Mouse (Mus musculus) ovary, postnatal 36 days (tissue): Measurements from ENCODE around the gene Adamtsl5.

Experiments used
- DNase-seq: peaks from one replicate; pipeline ENCODE4 v3.0.0; 2022; ENCODE audit warnings: low spot score, mixed read lengths

Gene Adamtsl5

DNA sequence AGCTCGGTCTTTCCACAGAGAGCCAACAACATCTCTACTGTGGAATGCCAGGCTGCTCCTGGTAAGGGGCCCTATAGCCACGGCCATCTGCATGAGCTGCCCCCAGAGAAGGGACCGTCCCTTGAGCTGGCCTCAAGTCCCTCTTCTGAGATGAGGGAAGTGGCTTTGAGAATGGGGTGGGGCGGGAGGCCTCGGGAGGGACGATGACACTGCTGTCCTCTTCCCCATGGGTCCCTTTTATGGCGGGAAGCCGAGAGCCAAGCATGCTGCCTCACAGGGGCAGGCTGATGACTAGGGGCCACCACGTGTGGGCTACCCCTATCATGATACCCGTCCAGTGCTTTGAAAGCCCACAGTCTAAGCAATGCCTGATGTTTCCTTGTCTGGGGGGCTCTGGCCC, 31.2 kb downstream of the Adamtsl5 start:
- DNase-seq, result no peak

DNA sequence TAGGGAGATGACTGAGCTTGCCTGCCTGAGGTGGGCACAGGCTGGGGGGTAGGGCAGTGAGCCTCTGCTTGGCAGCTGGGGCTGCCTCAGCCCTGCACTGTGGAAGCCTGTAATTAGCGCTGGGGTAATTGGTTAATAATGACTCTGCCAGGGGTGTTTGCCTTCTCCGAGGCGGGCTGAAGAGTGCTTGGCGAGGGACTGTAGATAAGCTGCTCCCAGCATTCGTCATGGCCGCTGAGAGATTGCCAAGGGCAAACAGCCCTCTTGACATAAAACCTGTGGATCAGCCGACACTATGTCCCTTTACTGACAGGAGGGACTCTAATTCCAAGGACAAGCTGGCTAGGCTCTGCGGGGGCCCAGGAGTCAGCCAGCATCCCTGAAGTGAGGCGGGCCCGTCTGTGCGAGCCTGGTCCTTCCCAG, 31.8 kb downstream of the Adamtsl5 start:
- no peak for DNase-seq

DNA sequence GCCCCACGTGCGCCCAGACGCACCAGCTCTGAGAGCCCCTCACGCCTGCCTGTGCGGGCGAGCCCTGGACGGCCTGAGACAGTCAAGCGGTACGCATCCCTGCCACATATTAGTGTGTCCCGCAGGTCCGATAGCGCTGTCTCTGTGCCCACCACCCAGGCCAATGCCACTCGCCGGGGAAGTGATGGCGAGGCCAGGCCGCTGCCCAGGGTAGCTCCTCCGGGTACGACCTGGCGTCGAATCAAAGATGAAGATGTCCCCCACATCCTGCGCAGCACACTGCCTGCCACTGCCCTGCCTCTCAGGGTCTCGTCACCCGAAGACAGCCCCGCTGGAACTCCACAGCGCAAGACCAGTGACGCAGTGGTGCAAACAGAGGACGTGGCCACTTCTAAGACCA, 32.9 kb downstream of the Adamtsl5 start:
- DNase-seq, result no peak

DNA sequence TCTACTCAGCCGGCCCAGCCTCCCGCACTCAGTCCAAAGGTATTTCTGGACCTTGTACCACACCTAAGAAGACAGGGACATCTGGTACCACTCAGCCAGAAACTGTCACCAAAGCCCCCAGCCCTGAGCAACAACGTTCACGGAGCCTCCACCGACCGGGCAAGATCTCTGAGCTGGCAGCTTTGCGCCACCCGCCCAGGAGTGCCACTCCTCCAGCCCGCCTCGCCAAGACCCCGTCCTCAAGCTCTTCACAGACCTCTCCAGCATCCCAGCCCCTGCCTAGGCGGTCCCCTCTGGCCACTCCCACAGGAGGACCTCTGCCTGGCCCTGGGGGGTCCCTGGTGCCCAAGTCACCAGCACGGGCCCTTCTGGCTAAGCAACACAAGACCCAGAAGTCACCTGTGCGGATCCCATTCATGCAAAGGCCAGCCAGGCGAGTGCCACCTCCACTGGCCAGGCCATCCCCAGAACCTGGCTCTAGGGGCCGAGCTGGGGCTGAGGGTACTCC, 33.7 kb downstream of the Adamtsl5 start:
- DNase-seq, result no peak

DNA sequence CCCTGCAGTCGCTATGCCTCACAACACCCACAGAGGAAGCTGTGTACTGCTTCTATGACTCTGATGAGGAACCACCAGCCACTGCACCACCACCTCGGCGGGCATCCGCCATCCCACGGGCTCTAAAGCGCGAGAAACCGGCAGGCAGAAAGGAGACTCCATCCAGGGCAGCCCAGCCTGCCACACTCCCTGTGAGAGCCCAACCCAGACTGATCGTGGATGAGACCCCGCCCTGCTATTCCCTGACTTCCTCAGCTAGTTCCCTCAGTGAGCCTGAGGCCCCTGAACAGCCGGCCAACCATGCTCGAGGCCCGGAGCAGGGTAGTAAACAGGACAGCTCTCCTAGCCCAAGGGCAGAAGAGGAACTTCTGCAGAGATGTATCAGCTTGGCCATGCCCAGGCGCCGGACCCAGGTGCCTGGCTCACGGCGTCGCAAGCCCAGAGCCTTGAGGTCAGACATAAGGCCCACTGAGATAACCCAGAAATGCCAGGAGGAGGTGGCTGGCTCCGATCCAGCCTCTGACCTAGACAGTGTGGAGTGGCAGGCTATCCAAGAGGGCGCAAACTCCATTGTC, 34.5 kb downstream of the Adamtsl5 start:
- no peak for DNase-seq

DNA sequence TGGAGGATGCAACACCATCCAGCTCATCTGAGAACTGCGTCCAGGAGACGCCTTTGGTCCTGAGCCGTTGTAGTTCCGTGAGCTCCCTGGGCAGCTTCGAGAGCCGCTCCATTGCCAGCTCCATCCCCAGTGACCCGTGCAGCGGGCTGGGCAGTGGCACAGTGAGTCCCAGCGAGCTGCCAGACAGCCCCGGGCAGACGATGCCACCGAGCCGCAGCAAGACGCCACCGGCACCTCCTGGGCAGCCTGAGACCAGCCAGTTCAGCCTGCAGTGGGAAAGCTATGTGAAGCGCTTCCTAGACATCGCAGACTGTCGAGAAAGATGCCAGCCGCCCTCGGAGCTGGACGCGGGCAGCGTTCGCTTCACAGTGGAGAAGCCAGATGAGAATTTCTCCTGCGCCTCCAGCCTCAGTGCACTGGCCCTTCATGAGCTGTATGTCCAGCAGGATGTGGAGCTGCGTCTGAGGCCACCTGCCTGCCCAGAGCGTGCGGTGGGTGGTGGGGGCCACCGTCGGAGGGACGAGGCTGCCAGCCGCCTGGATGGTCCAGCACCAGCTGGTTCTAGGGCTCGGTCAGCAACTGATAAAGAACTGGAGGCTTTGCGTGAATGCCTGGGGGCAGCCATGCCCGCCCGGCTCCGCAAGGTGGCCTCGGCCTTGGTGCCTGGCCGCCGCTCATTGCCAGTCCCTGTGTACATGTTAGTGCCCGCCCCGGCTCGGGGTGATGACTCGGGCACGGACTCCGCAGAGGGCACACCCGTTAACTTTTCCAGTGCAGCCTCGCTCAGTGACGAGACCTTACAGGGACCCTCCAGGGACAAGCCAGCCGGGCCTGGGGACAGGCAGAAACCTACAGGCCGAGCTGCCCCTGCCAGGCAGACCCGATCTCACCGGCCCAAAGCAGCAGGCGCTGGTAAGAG, 35.4 kb downstream of the Adamtsl5 start:
- DNase-seq, result no peak

DNA sequence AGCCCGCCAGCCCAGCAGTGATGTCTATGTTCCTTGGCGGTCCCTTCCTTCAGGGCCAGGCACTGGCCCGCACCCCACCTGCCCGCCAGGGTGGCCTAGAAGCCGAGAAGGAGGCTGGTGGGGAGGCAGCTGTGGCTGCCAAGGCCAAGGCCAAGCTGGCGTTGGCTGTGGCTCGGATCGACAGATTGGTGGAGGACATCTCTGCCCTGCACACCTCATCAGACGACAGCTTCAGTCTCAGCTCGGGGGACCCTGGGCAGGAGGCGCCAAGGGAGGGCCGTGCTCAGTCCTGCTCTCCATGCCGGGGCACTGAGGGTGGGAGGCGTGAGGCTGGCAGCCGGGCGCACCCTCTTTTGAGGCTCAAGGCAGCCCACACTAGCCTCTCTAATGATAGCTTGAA, 36.7 kb downstream of the Adamtsl5 start:
- no peak for DNase-seq

DNA sequence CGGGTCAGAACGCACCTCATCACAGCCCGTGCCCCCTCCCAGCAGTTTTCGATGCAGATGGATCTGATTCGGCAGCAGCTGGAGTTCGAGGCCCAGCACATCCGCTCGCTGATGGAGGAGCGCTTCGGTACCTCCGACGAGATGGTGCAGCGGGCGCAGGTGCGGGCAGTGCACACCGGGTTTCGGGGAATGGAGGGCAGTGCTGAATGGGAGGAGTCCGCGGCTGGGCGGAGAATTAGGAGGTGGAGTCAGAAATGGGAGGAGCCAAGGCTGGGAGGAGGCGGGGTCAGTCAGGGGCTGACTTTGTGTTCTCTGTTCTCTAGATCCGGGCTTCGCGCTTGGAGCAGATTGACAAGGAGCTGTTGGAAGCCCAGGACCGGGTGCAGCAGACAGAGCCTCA, 43.4 kb downstream of the Adamtsl5 start:
- DNase-seq, result no peak

DNA sequence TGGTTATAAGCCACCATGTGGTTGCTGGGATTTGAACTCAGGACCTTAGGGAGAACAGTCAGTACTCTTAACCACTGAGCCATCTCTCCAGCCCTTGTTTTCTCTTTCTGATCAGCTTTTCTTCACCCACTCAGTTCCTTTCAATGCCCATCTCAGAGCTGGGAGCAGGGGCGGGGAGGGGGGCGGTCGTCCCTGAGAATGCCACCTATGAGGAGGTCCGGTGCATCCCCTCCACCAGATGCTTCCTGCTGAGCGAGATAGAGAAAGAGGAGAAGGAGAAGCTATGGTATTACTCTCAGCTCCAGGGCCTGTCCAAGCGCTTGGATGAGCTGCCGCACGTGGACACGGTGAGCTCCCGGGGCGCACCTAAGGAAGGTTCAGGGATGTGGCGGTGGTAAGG, 43.8 kb downstream of the Adamtsl5 start:
- no peak for DNase-seq

DNA sequence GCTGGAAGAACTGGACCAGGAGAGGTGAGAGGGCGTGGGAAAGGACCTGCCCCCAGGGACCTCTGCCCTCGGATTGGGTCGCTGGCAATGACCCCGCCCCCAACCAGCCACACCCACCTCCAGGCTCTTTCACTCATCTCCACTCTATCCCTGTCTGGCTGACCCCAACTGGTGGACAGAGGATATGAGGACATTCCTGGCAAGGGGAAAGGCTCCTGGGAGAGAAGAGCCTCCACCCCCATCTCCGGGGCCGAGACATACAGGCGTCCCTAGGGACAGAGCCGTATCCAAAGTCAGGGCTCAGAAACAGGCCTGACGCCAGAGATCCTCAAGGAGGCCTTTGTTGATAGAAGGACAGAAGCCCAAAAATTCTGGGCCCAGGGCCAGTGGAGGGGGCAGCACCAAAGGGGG, 45.7 kb downstream of the Adamtsl5 start:
- peak; percentile 67 for DNase-seq

DNA sequence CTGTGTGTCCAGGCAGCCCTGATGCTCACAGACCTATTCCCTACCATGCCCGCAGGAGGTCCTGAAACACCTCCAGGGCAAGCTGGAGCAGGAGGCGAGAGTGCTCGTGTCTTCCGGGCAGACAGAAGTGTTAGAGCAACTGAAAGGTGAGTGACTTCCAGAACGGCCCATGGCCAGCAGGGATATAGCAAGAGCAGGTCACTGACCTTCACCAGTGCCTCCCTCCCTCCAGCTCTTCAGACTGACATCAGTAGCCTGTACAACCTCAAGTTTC, 46.2 kb downstream of the Adamtsl5 start:
- no peak for DNase-seq

DNA sequence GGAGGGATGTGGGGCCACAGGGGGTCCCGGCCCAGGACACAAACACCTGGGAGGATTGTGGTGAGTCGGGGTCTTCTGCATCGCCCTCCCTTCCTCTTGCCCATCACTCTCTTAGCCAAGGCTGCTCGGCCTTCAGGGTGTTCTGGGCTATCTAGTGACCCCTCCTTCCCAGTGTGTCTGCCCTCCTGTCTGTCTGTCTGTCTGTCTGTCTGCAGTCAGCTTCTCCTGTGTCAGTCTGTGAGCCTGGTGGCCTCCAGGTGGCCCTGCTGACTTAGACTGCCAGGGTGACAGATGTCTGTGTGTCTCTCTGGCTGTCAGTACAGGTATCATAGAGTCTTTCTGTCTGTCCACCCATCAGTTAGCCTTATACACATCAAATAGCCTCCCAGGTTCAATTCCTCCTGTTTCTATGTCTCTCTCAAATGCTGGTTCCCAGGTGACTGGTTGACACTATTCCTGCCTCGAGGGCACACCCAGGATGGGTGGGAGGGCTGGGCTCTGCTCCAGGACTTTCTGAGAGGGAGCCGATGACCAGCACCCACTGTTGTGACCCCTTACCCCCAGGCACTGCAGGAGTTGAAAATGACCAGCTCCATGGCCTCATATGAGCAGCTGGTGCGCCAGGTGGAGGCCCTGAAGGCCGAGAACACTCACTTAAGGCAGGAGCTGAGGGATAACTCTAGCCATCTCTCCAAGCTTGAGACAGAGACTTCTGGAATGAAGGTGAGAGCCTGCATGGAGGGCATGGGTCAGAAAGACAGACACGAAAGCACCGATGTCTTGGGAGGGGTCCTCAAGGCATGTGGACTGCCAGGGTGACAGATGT, 46.7 kb downstream of the Adamtsl5 start:
- no peak for DNase-seq

DNA sequence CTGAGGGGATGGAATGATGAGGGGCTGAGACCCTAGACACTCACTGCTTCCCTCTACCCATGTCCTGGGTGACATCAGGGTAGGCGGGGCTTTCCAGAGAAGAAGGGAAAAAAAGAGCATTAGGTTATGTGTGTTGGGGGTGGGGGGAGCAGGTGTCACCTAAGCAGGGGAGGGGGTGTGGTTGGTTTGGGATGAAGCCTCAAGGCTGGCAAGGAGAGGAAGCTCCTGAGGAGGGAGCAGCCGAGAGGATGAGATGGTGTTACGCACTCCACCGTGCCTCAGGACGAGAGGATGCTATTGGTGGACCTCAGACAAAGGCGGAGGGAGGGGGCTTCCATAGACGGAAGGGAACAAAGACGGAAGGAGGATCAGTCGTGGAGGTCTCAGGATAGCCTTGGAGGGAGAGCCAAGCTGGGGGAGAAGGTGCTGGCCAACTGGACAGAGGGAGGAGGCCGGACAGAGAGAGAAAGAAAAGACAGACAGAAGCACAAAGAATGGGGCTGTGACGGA, 47.5 kb downstream of the Adamtsl5 start:
- DNase-seq, result no peak

DNA sequence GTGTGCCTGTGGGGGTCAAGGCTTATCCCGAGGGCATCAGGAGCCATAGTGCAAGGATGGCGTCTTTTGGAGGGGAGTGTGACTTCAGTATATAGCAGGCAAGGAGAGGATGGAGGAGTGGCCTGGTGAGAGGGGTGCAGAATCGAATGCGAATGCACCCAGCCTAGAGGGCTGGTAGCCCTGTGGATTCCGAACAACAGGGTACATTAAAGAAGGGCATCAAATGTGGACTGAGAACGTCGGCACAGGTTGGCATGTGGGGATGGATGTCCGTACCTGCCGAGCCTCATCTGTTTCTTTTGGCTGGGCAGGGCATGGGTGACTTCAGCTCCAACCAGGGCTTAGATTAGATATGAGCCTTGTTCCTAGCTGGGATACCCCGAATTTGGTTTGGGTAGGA, 48.4 kb downstream of the Adamtsl5 start:
- DNase-seq, result no peak

DNA sequence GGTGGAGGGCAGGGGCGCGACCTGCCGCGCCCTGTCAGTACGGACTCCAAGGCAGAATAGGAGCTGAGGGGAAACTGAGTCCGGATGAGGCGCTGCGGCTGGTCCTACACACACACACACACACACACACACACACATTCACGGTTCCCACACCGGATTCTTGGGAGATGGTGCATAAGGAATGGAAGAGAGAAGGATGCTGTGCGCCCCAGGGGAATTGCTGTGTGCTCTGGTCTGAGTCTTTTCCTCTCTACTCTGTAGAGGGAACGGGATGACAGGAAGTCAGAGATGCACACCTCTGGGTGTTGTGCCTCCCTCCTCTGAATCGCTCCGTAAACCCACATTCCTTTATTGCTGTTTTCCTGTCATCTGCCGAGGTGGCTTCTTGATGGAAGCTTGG, 48.9 kb downstream of the Adamtsl5 start:
- no peak for DNase-seq

DNA sequence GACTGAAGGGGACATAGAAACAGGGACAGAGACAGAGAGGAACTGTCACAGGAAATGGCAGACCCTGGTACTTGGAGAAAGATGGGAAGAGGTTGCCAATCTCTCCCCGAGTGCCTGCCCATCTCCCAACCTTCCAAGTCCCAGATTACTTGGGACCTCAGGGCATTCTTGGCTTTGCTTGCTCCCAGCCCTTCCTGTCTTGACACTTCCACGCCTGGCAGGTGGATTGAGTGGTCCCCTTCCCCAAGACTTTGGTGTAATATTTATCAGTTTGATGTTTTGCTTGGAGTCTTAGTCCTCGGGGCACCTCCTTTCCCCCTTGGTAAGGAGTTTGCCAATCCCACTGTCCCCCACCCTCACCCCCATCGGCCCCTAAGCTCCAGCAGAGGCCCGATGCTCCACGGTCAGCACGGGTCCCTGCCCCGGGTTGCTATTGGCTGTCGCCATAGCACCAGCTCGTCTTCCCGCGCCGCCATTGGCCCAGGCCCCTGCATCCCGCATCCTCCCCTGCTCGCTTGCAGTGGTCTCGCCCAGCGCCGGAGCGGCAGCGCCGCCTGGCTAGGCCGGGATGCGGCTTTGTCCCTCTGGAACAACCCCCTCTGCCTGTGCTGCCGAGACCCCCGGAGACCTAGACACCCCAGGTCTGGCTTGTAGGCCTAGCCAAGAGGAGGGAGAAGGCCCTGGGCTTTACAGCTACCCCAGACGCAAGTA, 49.5 kb downstream of the Adamtsl5 start:
- peak; percentile 16 for DNase-seq

DNA sequence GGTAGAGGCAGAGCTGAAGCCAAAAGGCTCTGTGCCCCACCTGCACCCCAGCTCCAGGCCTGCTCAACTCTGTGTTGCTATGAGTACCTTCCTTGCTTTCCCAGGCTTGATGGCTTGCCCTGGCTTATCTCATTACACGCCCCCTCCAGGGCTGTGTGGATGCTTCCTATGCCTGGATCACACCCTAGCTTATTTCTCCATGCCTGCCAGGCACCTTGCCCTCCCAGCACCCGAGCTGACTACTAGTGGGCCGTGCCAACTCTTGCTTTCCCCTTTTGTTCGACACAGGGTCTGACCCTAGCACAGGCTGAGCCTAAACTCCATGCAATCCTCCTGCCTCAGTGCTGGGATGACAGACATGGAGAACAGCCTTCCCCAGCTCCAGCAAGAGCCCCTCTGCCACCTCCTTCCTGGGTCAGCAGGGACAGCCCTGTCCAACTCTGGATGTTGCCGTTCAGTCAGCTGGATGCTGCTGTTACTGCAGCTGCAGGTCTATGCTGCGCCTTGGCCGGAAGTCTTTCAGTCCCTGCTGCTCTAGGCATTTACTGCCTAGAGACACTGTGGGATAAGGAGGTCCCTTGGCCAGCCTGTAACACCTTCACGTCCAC, 50.6 kb downstream of the Adamtsl5 start:
- DNase-seq, result no peak

DNA sequence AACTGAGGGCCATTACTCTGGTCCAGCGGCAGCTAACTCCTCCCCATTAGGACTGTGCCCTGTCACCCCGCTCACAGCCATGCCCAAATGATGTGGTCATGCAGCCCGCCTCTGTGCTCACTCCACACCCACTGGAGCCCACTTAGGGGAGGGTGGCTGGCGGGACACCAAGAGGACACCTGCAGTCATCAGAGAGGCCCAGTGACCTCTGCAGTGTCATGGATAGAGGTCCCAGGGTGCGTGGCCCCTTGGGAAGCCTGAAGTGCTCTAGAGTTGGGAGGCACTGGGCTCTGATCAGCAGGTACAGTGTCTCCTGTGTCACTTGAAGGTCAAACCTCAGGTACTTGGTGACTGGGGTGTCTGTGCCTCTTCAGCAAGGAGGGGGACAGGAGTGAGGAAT, 51.4 kb downstream of the Adamtsl5 start:
- DNase-seq, result no peak

DNA sequence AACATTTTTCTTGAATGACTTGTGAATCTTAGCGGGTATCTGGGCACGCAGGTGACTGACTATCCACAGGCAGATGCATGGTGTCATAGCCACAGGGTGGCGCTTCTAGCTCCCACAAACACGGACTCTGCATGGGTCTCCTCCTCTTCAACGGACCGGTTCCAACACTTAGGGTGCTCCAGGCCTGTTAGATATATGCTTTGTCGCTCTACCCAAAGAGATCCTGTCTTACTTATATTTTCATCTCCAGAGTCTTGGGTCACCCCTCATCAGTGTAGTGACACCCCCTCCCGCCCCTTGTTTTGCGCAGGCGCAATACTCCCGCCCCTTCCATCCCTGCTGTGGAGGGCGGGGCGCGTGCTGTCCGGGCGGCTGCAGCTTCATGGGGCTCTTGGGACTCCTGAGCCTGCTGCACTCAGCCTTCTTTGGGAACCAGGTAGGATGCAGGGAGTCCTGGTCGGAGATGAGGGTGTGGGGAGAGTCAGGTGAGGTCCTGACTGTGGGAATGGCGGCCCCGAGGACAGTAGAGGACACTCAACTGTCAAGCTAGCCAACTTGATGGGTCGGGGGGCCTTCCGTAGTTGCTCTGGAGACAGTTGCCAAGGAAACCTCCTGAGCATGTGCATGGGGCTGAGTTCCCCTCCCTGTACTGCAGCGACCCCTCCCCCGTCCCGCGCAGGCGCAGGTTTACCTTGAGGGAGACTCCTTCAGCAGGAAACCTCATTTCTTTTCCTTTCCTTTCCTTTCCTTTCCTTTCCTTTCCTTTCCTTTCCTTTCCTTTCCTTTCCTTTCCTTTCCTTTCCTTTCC, 52.4 kb downstream of the Adamtsl5 start, which contains the start of gene Apc2:
Gene Apc2 (plus strand): TSS at position 360 of the 808 bp plus-strand sequence.
- DNase-seq, result peak; percentile 71

DNA sequence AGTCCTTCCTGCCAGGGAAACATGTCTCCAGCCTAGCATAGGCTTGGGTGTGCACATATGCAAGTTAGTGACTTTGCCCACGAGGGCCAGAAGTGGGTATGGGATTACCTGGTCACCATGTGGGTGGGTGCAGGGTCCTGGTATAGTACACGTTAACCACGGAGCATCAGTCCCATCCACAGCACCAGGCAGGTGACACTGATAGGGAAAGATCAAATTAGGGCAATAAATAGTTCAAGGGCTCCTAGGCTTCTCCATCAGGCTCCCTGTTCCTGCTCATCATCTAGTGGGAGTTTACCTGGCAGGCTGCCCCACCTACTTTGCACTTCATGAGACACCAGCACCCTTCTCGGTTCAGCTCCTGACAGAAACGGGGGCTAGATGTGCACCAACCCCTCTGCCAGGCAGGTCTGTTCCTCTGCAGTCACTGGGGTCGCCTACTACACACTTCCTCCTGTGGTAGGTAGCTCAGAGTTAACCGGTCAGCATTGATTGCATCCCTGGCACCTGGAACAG, 53.4 kb downstream of the Adamtsl5 start:
- DNase-seq, result no peak
